Mouse (Mus musculus): ENCODE measurements around the gene Irgq.
"Not testable (repeated sequence)": the region's sequence is repeated elsewhere in the genome, so short reads cannot be mapped to it uniquely, and the experiment has no call there.

The Irgq gene

GRCm38 (mm10) chr7:24530062-24530931, at the start of gene Irgq:
Gene Irgq, plus strand, starts transcription at chr7:24530689.
- peak; percentile 99 for DNase-seq

- no peak for DNase-seq
Observed at GRCm38 (mm10) chr7:24480986-24481473, 49.5 kb upstream of the Irgq start.

- peak; percentile 92 for DNase-seq
Observed at GRCm38 (mm10) chr7:24481474-24482207, 48.8 kb upstream of the Irgq start, which contains the start of gene Cadm4. Gene Cadm4, plus strand, starts transcription at chr7:24482023.

GRCm38 (mm10) chr7:24482208-24483020, 48.1 kb upstream of the Irgq start:
- no peak for DNase-seq

GRCm38 (mm10) chr7:24483291-24483690, 47.2 kb upstream of the Irgq start:
- DNase-seq: not testable (repeated sequence)

GRCm38 (mm10) chr7:24485481-24485880, 45.0 kb upstream of the Irgq start:
- DNase-seq: no peak

- peak; percentile 26 to 33 for DNase-seq
Observed at GRCm38 (mm10) chr7:24486654-24487130, 43.8 kb upstream of the Irgq start.

GRCm38 (mm10) chr7:24487403-24487802, 43.1 kb upstream of the Irgq start:
- DNase-seq: no peak

- no peak for DNase-seq
Observed at GRCm38 (mm10) chr7:24488303-24488702, 42.2 kb upstream of the Irgq start.

- DNase-seq: peak; percentile 74 to 78
Observed at GRCm38 (mm10) chr7:24499856-24500577, 30.5 kb upstream of the Irgq start.

- DNase-seq: peak; percentile 67 to 70
Observed at GRCm38 (mm10) chr7:24500929-24501328, 29.6 kb upstream of the Irgq start.

GRCm38 (mm10) chr7:24501492-24501891, 29.0 kb upstream of the Irgq start:
- DNase-seq: peak; percentile 47 to 54

GRCm38 (mm10) chr7:24504004-24504403, 26.5 kb upstream of the Irgq start:
- peak in 1 of 2 experiments; percentile 11 for DNase-seq

GRCm38 (mm10) chr7:24504868-24505267, 25.6 kb upstream of the Irgq start:
- no peak for DNase-seq

GRCm38 (mm10) chr7:24505447-24506064, 24.9 kb upstream of the Irgq start:
- DNase-seq: no peak

- DNase-seq: no peak
Observed at GRCm38 (mm10) chr7:24506065-24506459, 24.4 kb upstream of the Irgq start.

- no peak for DNase-seq
Observed at GRCm38 (mm10) chr7:24506476-24506837, 24.0 kb upstream of the Irgq start.

GRCm38 (mm10) chr7:24506838-24507725, 23.4 kb upstream of the Irgq start, which contains the start of gene Zfp428:
Gene Zfp428, plus strand, starts transcription at chr7:24507006.
- peak; percentile 91 to 95 for DNase-seq

GRCm38 (mm10) chr7:24507726-24508114, 22.8 kb upstream of the Irgq start:
- no peak for DNase-seq

- no peak for DNase-seq
Observed at GRCm38 (mm10) chr7:24512355-24512754, 18.1 kb upstream of the Irgq start, which contains the start of gene AC161166.1. Gene AC161166.1, minus strand, starts transcription at chr7:24512455.
